Mouse (Mus musculus): ENCODE results near the gene Psg20. TPM values are rescaled to one million over a fixed set of nuclear protein-coding genes. Genes with fewer than 3 reads are reported as not detected.

Psg20 gene
- polyA plus RNA-seq (2012; rRNA removed), result not detected in 2 replicates

DNA sequence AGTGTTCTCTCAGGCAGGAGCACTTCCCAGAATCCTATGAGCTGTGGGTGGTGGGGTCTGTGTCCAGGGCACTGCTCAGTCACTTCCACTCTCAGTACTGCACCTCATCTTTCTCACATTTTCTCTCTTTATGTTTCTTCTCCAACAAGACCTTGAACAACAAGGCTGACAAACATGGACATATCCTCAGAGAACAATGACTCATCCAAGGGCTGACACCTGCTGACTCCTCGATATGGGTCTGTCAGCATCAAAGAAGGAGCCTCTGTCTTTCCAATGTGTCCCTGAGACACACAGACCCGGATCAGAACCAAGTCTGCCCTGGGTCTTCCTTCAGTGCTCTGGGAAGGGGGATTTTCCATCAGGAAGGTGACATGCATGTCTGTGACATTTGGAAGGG, at the start of gene Psg20:
Gene Psg20, minus strand, starts transcription at position 101 of the 400 bp plus-strand sequence.

DNA sequence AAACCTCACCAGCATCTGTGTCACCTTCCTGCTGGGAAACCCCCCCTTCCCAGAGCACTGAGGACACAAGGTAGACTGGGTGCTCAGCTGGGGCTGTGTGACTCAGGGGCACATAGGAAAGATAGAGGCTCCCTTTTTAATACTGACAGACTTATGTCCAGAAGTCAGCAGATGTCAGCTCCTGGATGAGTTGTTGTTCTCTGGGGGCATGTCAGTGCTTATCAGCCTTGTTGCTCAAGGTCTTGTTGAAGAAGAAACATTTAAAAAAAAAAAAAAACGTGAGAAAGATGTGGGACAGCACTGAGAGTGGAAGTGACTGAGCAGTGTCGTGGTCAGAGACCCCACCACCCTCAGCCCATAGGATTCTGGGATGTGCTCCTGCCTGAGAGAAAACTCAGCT, 31.8 kb upstream of the Psg20 start, which contains the start of gene Psg22:
Gene Psg22, plus strand, starts transcription at position 301 of the 400 bp plus-strand sequence.

DNA sequence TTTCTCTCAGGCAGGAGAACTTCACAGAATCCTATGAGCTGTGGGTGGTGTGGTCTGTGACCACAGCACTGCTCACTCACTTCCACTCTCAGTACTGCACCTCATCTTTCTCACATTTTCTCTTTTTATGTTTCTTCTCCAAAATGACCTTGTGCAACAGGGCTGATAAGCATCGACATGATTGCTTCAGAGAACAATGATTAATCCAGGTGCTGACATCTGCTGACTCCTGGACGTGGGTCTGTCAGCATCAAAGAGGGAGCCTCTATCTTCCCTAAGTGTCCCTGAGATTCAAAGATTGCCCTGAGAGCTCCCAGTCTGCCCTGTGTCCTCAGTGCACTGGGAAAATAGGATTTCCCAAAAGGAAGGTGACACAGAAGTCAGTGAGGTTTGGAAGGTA, 29.4 kb downstream of the Psg20 start, which contains the start of gene Psg21:
Gene Psg21, minus strand, starts transcription at position 101 of the 400 bp plus-strand sequence.

Other genes starting within 250 kb of the Psg20 start
- 0.02 TPM in 1 of 2 replicates, not detected in the other for gene Psg26, start 202.0 kb downstream of the Psg20 start, polyA plus RNA-seq (2012; rRNA removed)
- 0.01 and 0.02 TPM in 2 replicates for gene Psg25, start 153.9 kb downstream of the Psg20 start, polyA plus RNA-seq (2012; rRNA removed)
- 0.03 and 0.20 TPM in 2 replicates for gene Psg27, start 118.9 kb downstream of the Psg20 start, polyA plus RNA-seq (2012; rRNA removed)
- gene Psg23, start 69.7 kb downstream of the Psg20 start, polyA plus RNA-seq (2012; rRNA removed), result 0.07 and 0.30 TPM in 2 replicates
- 0.08 and 0.51 TPM in 2 replicates for gene Psg21, start 29.5 kb downstream of the Psg20 start, polyA plus RNA-seq (2012; rRNA removed)
- gene Psg22, start 31.9 kb upstream of the Psg20 start, polyA plus RNA-seq (2012; rRNA removed), result 0.01 and 0.03 TPM in 2 replicates
- 0.02 TPM in 1 of 2 replicates, not detected in the other for gene Psg19, start 112.3 kb upstream of the Psg20 start, polyA plus RNA-seq (2012; rRNA removed)
- 0.02 and 0.06 TPM in 2 replicates for gene Psg17, start 135.4 kb upstream of the Psg20 start, polyA plus RNA-seq (2012; rRNA removed)
- 0.19 and 0.20 TPM in 2 replicates for gene Mill2, start 153.8 kb upstream of the Psg20 start, polyA plus RNA-seq (2012; rRNA removed)
- gene Pglyrp1, start 185.1 kb upstream of the Psg20 start, polyA plus RNA-seq (2012; rRNA removed), result 7.8 and 13.9 TPM in 2 replicates
- gene Ccdc61, start 224.2 kb upstream of the Psg20 start, polyA plus RNA-seq (2012; rRNA removed), result 9.2 and 9.6 TPM in 2 replicates
- 0.10 and 0.13 TPM in 2 replicates for gene Nova2, start 239.7 kb upstream of the Psg20 start, polyA plus RNA-seq (2012; rRNA removed)

Data from liver, embryonic 14 days (tissue).